Mouse (Mus musculus) kidney, embryonic 16.5 days (tissue): ENCODE results near the gene Dbndd2. TPM values are rescaled to one million over a fixed set of nuclear protein-coding genes. Genes with fewer than 3 reads are reported as not detected.

ENCODE experiments used
- ATAC-seq: fragments of 200-750 bp; cut with Nextera tagmentation; 2 replicates; pipeline ENCODE4 v1.8.0; 2017; ENCODE audit warnings: moderate TSS enrichment; ENCODE audit not compliant: low FRiP score, low TSS enrichment
- H3K27ac ChIP-seq: fragments of 300-500 bp; sonication (generic); 2 replicates; pipeline ENCODE4 v1.5.1; 2014; ENCODE audit warnings: low read length
- H3K27me3 ChIP-seq: fragments of 300-500 bp; sonication (generic); 2 replicates; pipeline ENCODE4 v1.6.1; 2014; ENCODE audit warnings: low read length, control low read depth, mixed read lengths; ENCODE audit not compliant: insufficient read depth
- H3K36me3 ChIP-seq: fragments of 300-500 bp; sonication (generic); 2 replicates; pipeline ENCODE4 v1.6.1; 2014; ENCODE audit warnings: low read length, control low read depth, mixed read lengths; ENCODE audit not compliant: insufficient read depth
- H3K4me1 ChIP-seq: fragments of 300-500 bp; sonication (generic); 2 replicates; pipeline ENCODE4 v1.6.1; 2014; ENCODE audit warnings: low read length, control low read depth, mixed read lengths; ENCODE audit not compliant: insufficient read depth
- H3K4me2 ChIP-seq: fragments of 300-500 bp; sonication (generic); replicated peaks from 2 replicates; pipeline ENCODE4 v1.6.1; 2014; ENCODE audit warnings: low read depth, low read length
- H3K4me3 ChIP-seq: fragments of 300-500 bp; sonication (generic); 2 replicates; pipeline ENCODE4 v1.5.1; 2014; ENCODE audit warnings: mild to moderate bottlenecking, low read length
- H3K9ac ChIP-seq: fragments of 300-500 bp; sonication (generic); replicated peaks from 2 replicates; pipeline ENCODE4 v1.6.1; 2014; ENCODE audit warnings: low read length
- H3K9me3 ChIP-seq: fragments of 300-500 bp; sonication (generic); 2 replicates; pipeline ENCODE4 v1.6.1; 2016; ENCODE audit warnings: low read length, control low read depth
- WGBS: fragments of 180-500 bp; shearing (Covaris S2); extraction: QIAGEN DNeasy Blood & Tissue Kit; methylation state at CpG from one replicate; pipeline ENCODE4 v1.1.7; 2014; 5-methylcytosine and 5-hydroxymethylcytosine counted together
- polyA plus RNA-seq: library from polyadenylated mRNA; unstranded; fragments of >200 nt; fragmentation: Nextera tagmentation; extraction: Ambion mirVana; gene quantifications from 2 replicates; pipeline ENCODE4 v1.2.1, GENCODE M21; 2015

Dbndd2 gene
- polyA plus RNA-seq, 1 experiment from 2014 or later: 18.2 TPM

DNA sequence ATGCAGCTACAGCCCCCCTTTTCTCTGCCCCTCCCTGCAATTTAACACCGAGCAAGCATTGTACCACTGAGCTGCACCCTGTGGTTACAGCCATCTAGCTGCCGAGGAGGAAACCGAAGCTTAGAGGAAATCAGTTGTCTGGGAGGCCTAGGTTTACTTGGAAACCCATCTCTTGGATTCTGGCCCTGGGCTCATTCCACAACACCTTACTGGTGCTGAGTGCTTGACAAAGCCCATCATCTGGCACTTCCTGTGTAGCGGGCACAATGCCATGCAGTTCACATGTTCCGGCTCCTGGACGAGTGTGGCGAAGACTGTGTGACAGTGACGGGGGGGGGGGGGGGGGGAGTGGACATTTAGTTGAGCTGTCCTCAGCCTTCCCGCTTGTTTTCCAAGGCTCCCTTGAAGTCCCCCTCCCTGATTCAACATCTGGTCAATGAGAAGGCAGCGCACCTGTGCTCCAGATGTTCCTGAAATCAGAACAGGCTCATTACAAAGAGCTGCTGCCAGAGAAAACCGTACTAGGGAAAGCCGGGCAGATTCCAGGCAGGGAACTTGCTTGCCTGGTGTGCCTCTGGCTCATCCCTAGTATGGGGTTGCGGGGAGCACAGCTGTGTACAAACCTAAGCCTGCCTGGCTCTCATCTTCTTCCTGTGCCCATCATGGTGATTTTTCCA is 33.8 kb upstream of the Dbndd2 start:
- H3K27me3 ChIP-seq: no peaks in the 10 kb centered on the region
- ATAC-seq: no peak
- H3K4me3 ChIP-seq: no peak overlapping the region
- H3K36me3 ChIP-seq: no peaks in the 10 kb centered on the region
- H3K4me2 ChIP-seq: no peak overlapping the region
- peaks cover 37% of the 10 kb centered on the region for H3K4me1 ChIP-seq
- no peak overlapping the region for H3K27ac ChIP-seq
- no peaks in the 10 kb centered on the region for H3K9me3 ChIP-seq
- WGBS: 54% methylated on average over 13 of the region's 13 CpGs
- H3K9ac ChIP-seq: no peak overlapping the region

DNA sequence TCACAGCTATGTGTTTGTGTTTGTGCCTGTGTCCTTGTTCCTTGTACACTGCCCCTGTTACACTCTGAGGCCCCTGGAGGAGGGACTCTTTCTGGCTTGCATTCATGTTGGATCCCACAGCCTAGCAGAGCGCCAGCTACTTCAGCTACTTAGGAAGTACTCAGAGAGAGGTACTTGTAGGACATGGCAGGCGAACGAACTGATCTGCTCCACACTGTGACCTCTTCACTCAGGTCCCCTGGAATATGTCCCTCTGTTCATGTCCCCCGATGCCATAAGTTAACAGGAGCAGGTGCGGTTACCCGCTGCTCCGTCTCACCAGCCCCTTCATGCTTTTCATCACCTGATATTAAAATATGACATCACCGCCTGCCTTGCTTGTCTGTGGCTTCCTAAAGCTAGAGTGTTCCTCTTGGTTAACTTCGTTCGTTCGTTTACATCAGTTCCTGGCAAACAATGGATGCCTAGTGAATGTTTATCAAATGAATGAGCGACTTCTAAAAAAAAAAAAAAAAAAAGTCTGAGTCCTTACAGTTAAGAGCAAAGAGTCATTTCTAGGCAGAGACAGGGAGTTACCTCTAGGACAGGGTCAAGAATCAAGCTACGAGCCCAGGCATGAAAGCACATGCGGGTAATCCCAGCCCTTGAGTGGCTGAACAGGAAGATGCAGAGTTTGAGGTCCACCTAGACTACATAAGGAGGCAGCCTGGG is 32.7 kb upstream of the Dbndd2 start:
- ATAC-seq: no peak
- no peaks in the 10 kb centered on the region for H3K36me3 ChIP-seq
- WGBS: 77% methylated on average over 14 of the region's 14 CpGs
- H3K9me3 ChIP-seq: no peaks in the 10 kb centered on the region
- no peak overlapping the region for H3K4me3 ChIP-seq
- peak overlapping the region; percentile 31; the same call in 1 of the 2 replicates for H3K27ac ChIP-seq
- peaks cover 40% of the 10 kb centered on the region for H3K4me1 ChIP-seq
- no peak overlapping the region for H3K4me2 ChIP-seq
- H3K27me3 ChIP-seq: no peaks in the 10 kb centered on the region
- H3K9ac ChIP-seq: no peak overlapping the region

DNA sequence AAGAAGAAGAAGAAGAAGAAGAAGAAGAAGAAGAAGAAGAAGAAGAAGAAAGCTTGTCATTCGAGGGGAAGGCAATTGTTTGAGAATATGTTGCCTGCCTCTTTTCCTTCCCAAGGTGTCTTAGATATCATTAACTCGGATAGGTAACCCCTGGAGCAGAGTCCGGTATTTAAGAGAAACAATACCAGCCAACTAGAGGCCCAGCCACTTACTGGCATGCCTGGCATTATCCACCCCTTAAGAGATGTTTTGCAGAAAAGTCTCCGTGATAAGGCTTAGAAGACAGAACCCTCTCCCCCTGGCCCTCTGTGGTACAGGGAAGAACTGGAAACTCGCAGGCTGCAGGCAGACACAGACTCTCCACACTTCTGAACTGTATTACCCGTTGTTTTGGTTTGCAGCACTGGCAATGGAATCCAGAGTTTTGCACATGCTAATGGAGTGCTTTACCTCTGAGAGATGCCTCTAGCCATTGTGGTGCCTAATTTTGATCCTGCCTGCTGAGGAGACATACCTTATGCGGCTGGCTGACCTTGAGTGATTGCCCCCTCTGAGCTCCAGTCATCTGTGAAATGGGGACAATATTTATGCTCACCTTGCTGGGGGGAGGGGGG is 31.9 kb upstream of the Dbndd2 start:
- Histone ChIP-seq H3K36me3 (no peaks in the 10 kb centered on the region), H3K4me3 (no peak overlapping the region), H3K4me2 (no peak overlapping the region), H3K27ac (peak overlapping the region; percentile 83), H3K27me3 (no peaks in the 10 kb centered on the region), H3K4me1 (peaks cover 40% of the 10 kb centered on the region), H3K9ac (no peak overlapping the region), H3K9me3 (no peaks in the 10 kb centered on the region)
- 56% methylated on average over 7 of the region's 7 CpGs for WGBS
- no peak for ATAC-seq

DNA sequence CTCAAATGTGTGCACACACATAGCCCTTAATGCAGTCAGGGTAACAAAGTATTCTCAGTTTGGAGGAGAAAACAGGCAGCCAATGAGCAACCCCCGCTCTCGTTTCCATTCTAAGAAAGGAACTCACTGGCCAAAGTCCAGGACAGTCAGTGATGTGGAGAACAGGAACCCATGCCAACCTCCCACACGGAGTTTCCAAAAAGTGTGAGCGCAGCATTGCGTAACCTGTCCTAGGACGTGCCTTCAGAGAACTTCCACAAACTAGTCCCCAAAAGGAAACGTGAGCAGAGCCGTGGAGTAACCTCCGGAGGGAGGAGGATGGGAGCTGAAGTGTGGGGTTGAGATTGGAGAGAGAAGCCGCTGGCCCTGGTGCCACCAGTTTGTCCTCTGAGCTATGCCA is 31.1 kb upstream of the Dbndd2 start:
- Histone ChIP-seq H3K9ac (no peak overlapping the region), H3K27me3 (no peaks in the 10 kb centered on the region), H3K4me2 (no peak overlapping the region), H3K36me3 (no peaks in the 10 kb centered on the region), H3K9me3 (no peaks in the 10 kb centered on the region), H3K27ac (peak overlapping the region; percentile 83), H3K4me1 (peaks cover 40% of the 10 kb centered on the region), H3K4me3 (no peak overlapping the region)
- ATAC-seq: peak; percentile 25; the same call in 1 of the 2 replicates
- WGBS: 53% methylated on average over 10 of the region's 10 CpGs

DNA sequence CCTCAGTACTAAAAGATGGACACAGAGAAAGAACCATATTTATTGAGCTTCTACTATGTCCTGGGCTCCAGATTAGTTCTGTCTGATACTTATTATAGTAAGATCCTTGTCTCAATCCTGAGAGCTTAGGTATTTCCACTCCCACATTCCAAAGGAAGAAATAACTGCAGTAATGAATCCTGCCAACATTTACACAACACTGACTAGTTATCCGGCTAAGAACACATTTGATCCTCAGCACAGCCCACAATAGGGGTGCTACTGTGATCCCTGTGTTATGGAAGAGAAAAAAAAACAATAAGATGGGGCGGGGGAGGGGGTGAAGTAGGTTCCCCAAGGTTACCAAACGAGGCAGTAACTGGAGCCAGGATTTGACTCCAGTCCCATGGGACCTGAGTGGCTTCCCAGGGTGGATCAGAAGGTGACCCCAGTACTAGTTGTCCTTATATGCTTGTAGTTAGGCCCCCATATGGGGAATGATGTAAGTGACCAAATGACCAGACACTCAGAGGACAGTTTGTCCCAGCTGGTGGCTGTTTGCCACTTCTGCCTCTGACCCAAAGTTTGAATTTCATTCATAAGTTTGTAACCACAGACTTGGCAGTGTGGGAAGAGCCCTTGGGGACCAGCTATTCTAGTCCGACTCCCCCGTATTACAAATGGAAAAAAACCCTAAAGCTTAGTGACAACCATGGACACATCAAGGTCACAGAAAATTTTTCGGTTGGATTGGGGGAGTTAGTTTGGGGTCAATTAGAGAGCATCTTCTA is 30.3 kb upstream of the Dbndd2 start:
- no peaks in the 10 kb centered on the region for H3K36me3 ChIP-seq
- H3K4me3 ChIP-seq: no peak overlapping the region
- H3K27me3 ChIP-seq: no peaks in the 10 kb centered on the region
- whole genome bisulfite sequencing: 48% methylated on average over 6 of the region's 6 CpGs
- H3K4me1 ChIP-seq: peaks cover 40% of the 10 kb centered on the region
- no peak overlapping the region for H3K4me2 ChIP-seq
- peak overlapping the region; percentile 92 for H3K27ac ChIP-seq
- no peak for ATAC-seq
- no peak overlapping the region for H3K9ac ChIP-seq
- H3K9me3 ChIP-seq: no peaks in the 10 kb centered on the region

DNA sequence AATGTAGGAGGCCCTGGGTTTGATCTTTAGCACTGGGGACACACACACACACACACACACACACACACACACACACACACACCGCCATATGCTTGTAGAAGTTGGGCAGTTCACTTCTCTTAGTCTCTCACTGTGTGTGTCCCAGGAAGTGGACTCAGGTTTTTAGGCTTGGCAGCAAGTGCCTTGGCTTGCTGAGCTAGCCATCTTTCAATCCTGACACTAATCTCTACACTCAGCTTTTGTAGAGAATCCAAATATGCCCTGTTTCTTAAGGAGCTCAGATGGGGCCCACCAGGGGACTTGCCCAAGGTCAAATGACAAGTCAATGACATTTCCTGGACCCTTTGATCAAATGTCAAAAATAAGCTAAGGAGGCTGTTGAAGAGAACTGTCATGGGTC is 29.5 kb upstream of the Dbndd2 start:
- Histone ChIP-seq H3K4me2 (peak overlapping the region; percentile 44), H3K9ac (0 out of 2 replicates have a peak overlapping the region, but pooled peaks have one; percentile 50), H3K4me1 (peaks cover 40% of the 10 kb centered on the region), H3K4me3 (no peak overlapping the region), H3K36me3 (no peaks in the 10 kb centered on the region), H3K9me3 (no peaks in the 10 kb centered on the region), H3K27ac (peak overlapping the region; percentile 92), H3K27me3 (no peaks in the 10 kb centered on the region)
- 92% methylated on average over 1 of the region's 1 CpGs for WGBS
- no peak for ATAC-seq

DNA sequence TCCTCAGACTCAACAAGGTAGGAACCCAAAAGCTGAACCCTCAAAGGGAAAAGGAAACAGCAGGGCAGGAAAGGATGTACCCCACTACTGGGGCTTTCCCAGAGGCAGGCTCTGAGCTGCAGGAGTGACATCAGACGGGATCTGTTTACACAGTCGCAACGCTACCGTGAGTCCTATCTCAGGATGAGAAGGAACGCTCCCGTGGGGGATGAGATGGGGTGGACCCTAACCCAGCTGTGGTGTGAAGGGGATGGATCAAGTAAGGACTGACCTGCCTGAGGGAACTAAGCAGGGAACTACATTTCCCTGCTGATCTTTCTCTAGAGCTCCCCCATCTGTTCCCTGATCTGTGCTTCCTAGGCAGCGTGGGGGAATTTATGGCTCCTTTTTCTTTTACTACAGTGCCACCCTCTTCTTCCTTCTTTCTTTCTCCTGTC is 29.0 kb upstream of the Dbndd2 start, which contains the start of gene Sys1:
Gene Sys1, plus strand, starts transcription at position 101 of the 437 bp plus-strand sequence.
- H3K27ac ChIP-seq: peak within 1 kb of the TSS; percentile 94
- ATAC-seq: no peak

DNA sequence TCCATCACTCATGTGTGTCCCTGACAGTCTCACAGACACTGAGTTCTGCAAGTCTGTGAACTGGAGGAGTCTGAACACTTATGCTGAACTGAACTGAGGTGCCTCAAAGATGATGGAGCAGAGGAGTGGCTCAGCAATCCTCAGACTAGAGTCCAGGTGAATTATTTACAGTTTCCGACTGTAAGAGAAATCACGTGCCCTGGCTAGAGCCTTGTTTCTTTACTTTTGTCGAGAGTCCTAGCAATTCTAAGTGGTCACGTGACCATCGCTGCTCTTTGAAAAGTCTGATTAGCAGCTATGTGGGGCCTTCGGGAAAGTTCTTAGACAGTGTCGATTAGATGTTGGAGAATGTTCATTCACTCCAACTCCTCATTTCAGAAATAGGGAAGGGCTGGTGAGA is 28.0 kb upstream of the Dbndd2 start:
- H3K4me3 ChIP-seq: no peak overlapping the region
- no peaks in the 10 kb centered on the region for H3K27me3 ChIP-seq
- no peaks in the 10 kb centered on the region for H3K36me3 ChIP-seq
- peaks cover 45% of the 10 kb centered on the region for H3K4me1 ChIP-seq
- peak overlapping the region; percentile 94 for H3K27ac ChIP-seq
- H3K9me3 ChIP-seq: no peaks in the 10 kb centered on the region
- ATAC-seq: no peak
- WGBS: 47% methylated on average over 7 of the region's 7 CpGs
- no peak overlapping the region for H3K4me2 ChIP-seq
- peak overlapping the region; percentile 35; the same call in 1 of the 2 replicates for H3K9ac ChIP-seq

More for the DNA sequence above, 29.0 kb upstream of the Dbndd2 start, which contains the start of gene Sys1:
- Histone ChIP-seq H3K4me3 (peak within 1 kb of the TSS; percentile 23), H3K36me3 (no peaks in the 10 kb centered on the region), H3K9me3 (no peaks in the 10 kb centered on the region), H3K4me1 (peaks cover 43% of the 10 kb centered on the region), H3K9ac (peak within 1 kb of the TSS; percentile 50), H3K27me3 (no peaks in the 10 kb centered on the region), H3K4me2 (peak within 1 kb of the TSS; percentile 44)
- 2% methylated on average over 7 of the region's 7 CpGs for WGBS

DNA sequence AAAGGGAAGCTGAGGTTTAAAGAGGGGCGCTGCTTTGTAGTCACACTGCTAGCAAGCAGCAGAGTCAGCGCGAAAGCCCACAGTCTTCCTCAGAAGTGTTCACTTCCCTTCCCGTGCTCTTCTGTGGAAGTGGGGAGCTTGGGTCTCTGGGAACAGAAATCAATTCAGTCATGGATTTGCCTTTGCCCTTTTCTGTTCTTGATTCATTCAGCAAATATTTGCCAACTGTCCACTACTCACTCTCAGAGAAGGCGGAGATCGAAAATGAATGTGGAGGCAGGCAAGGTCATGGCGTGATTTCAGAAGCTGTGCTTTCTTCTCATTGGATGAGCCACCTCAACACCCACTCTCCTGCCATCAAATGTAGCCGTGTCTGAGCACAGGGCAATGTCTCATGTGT is 27.4 kb upstream of the Dbndd2 start:
- H3K27ac ChIP-seq: peak overlapping the region; percentile 94

More for the DNA sequence above, 27.4 kb upstream of the Dbndd2 start:
- no peaks in the 10 kb centered on the region for H3K36me3 ChIP-seq
- H3K4me1 ChIP-seq: peaks cover 42% of the 10 kb centered on the region
- no peak overlapping the region for H3K4me2 ChIP-seq
- no peak overlapping the region; the same call in 1 of the 2 replicates for H3K9ac ChIP-seq
- no peak for ATAC-seq
- H3K9me3 ChIP-seq: no peaks in the 10 kb centered on the region
- H3K4me3 ChIP-seq: no peak overlapping the region
- no peaks in the 10 kb centered on the region for H3K27me3 ChIP-seq
- 87% methylated on average over 8 of the region's 8 CpGs for WGBS
